Mouse (Mus musculus) heart, adult 2 months (tissue): ENCODE data around the gene Fzd7.

ENCODE experiments used
- CTCF ChIP-seq: fragments of 200-600 bp; IDR thresholded peaks from 2 replicates; pipeline ENCODE4 v1.8.1; 2022; ENCODE audit warnings: antibody characterized with exemption, mild to moderate bottlenecking, moderate library complexity
- EP300 ChIP-seq: fragments of 200-500 bp; IDR thresholded peaks from 2 replicates; pipeline ENCODE4 v1.6.1; 2011; ENCODE audit warnings: low read depth, low read length, control low read depth; ENCODE audit not compliant: insufficient read depth
- POLR2A ChIP-seq: fragments of 200-500 bp; IDR thresholded peaks from 2 replicates; pipeline ENCODE4 v1.6.1; 2011; ENCODE audit warnings: mild to moderate bottlenecking, low read depth, low read length, control low read depth; ENCODE audit not compliant: insufficient read depth

- TF ChIP-seq CTCF = no peak
- TF ChIP-seq POLR2A = no peak
- no peak for TF ChIP-seq EP300
Observed at GRCm38 (mm10) chr1:59457873-59458272, 24.4 kb upstream of the Fzd7 start.
